Mouse (Mus musculus) brain, adult 2 months (tissue): ENCODE data around the gene Tal1.
A peak's percentile ranks its signal among the peaks of the same experiment; 100 is the strongest.

Experiments
- DNase-seq: peaks from one replicate; pipeline ENCODE4 v3.0.0; 2011; ENCODE audit warnings: low read depth, low spot score

Gene Tal1

GRCm38 (mm10) chr4:115071668-115072067, 15.4 kb downstream of the Tal1 start:
- DNase-seq = no peak

- no peak for DNase-seq
These were observed 18.6 kb downstream of the Tal1 start for GRCm38 (mm10) chr4:115074789-115075188.

GRCm38 (mm10) chr4:115075204-115075915, 19.1 kb downstream of the Tal1 start:
- DNase-seq = no peak

GRCm38 (mm10) chr4:115078892-115079820, 22.9 kb downstream of the Tal1 start:
- DNase-seq = no peak

- no peak for DNase-seq
These were observed 23.7 kb downstream of the Tal1 start for GRCm38 (mm10) chr4:115079821-115080349.

- DNase-seq = no peak
These were observed 26.8 kb downstream of the Tal1 start for GRCm38 (mm10) chr4:115083031-115083430.

- peak; percentile 54 for DNase-seq
These were observed 29.4 kb downstream of the Tal1 start for GRCm38 (mm10) chr4:115085522-115086095.

- no peak for DNase-seq
These were observed 30.0 kb downstream of the Tal1 start for GRCm38 (mm10) chr4:115086257-115086656.

- DNase-seq = no peak
These were observed 30.7 kb downstream of the Tal1 start for GRCm38 (mm10) chr4:115086763-115087415.

GRCm38 (mm10) chr4:115088611-115089338, 32.5 kb downstream of the Tal1 start, which contains the start of gene Pdzk1ip1:
Gene Pdzk1ip1, plus strand, starts transcription at chr4:115088708.
- DNase-seq = no peak

- no peak for DNase-seq
These were observed 34.4 kb downstream of the Tal1 start for GRCm38 (mm10) chr4:115090592-115090991.

GRCm38 (mm10) chr4:115091806-115092205, 35.6 kb downstream of the Tal1 start:
- DNase-seq = no peak

- DNase-seq = no peak
These were observed 37.2 kb downstream of the Tal1 start for GRCm38 (mm10) chr4:115093331-115093864.

GRCm38 (mm10) chr4:115094056-115094455, 37.8 kb downstream of the Tal1 start:
- DNase-seq = no peak

- no peak for DNase-seq
These were observed 39.6 kb downstream of the Tal1 start for GRCm38 (mm10) chr4:115095671-115096434.

- no peak for DNase-seq
These were observed 40.4 kb downstream of the Tal1 start for GRCm38 (mm10) chr4:115096435-115097145.

- DNase-seq = no peak
These were observed 40.9 kb downstream of the Tal1 start for GRCm38 (mm10) chr4:115097146-115097496.

GRCm38 (mm10) chr4:115101682-115102081, 45.5 kb downstream of the Tal1 start:
- DNase-seq = peak; percentile 87

- DNase-seq = peak; percentile 88
These were observed 47.3 kb downstream of the Tal1 start for GRCm38 (mm10) chr4:115103510-115103909.
